Mouse (Mus musculus): ENCODE results near the gene Jam2. TPM values are rescaled to one million over a fixed set of nuclear protein-coding genes. Genes with fewer than 3 reads are reported as not detected.

The Jam2 gene
- total RNA-seq (2014; rRNA removed), result 31.2 and 34.8 TPM in 2 replicates
- 28.7 and 33.2 TPM in 2 replicates for polyA plus RNA-seq (2015; fragmentation: Nextera tagmentation; extraction: Ambion mirVana)

DNA sequence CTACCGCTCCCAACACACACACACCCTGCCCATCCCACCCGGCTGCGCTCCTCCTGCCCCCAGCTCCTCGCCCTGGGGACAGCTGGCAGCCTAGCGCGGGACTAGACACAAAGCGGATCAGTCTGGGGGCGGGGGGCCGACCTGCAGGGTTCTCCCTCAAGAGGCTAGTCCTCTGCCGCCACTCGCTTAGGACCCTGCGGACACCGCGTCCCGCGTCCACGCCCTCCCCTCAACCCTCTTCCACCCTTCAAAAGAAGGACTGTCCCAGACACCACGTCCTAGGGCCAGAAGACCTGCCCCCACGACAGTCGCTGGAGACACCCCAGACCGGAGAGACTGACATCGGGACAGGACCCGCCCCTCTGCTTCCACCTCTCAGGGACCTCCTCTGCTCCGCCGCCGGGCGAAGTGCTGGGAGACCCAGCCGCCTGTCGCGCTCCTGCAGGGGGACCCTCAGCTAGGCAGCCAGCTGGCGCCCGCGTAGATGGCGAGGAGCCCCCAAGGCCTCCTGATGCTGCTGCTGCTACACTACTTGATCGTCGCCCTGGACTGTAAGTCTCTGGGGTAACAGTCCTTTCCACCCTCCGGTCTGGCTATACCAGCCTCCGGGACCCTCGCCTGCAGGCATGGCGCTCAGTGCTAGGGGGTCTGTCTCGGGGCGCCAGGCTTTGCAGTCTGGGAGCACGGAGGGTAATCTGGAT lies at the start of gene Jam2:
Gene Jam2, plus strand, starts transcription at position 121 of the 701 bp plus-strand sequence.
- Histone ChIP-seq H3K4me3 (ENCODE audit: low read length) (peak within 1 kb of the TSS; percentile 66), H3K4me2 (ENCODE audit: low read depth, low read length) (peak within 1 kb of the TSS; percentile 94), H3K36me3 (ENCODE audit: insufficient read depth, low read length) (no peaks in the 10 kb centered on the region), H3K27me3 (ENCODE audit: insufficient read depth, low read length) (no peaks in the 10 kb centered on the region), H3K9ac (replicated peaks; ENCODE audit: low read length) (peak within 1 kb of the TSS; percentile 67), H3K4me1 (ENCODE audit: insufficient read depth, low read length) (peaks cover 3% of the 10 kb centered on the region; the same call in 1 of the 2 replicates), H3K9me3 (ENCODE audit: low read length) (no peaks in the 10 kb centered on the region), H3K27ac (peak within 1 kb of the TSS; percentile 88)
- ATAC-seq, result peak; percentile 93
- 1% methylated on average over 43 of the region's 43 CpGs for WGBS
- DNase-seq (ENCODE audit: low spot score), result peak; percentile 75
- no peak; the same call in 1 of the 2 replicates for TF ChIP-seq CTCF (IDR thresholded peaks at IDR 0.05; ENCODE audit: low read depth)

DNA sequence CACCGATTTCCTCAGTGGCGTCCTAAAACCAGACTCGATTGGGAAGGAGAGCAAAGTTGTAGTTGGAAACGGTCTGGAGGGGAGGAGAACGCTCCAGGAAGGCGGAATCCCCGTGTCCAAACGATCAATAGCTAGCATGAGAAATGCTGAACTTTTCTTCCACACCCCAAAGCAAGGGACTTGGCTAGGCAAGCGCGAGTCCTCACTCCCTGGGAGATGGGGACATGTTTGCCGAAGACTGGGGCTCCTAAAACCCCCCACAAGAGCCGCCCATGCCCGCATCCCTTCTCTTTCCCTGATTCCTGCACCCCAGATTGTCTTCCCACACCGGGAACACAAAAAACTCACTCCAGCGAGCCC lies 39.1 kb upstream of the Jam2 start:
- Histone ChIP-seq H3K27me3 (ENCODE audit: insufficient read depth, low read length) (no peaks in the 10 kb centered on the region), H3K27ac (peak overlapping the region; percentile 71; the same call in 1 of the 2 replicates), H3K4me2 (ENCODE audit: low read depth, low read length) (peak overlapping the region; percentile 75), H3K36me3 (ENCODE audit: insufficient read depth, low read length) (peaks cover 12% of the 10 kb centered on the region; the same call in 1 of the 2 replicates), H3K9me3 (ENCODE audit: low read length) (no peaks in the 10 kb centered on the region), H3K4me3 (ENCODE audit: low read length) (peak overlapping the region; percentile 86), H3K9ac (replicated peaks; ENCODE audit: low read length) (peak overlapping the region; percentile 74), H3K4me1 (ENCODE audit: insufficient read depth, low read length) (peaks cover 4% of the 10 kb centered on the region; the same call in 1 of the 2 replicates)
- no peak for TF ChIP-seq CTCF (IDR thresholded peaks at IDR 0.05; ENCODE audit: low read depth)
- ATAC-seq (peak; percentile 64), DNase-seq (ENCODE audit: low spot score) (peak; percentile 16)
- under 1% methylated on average over 15 of the region's 15 CpGs for WGBS

DNA sequence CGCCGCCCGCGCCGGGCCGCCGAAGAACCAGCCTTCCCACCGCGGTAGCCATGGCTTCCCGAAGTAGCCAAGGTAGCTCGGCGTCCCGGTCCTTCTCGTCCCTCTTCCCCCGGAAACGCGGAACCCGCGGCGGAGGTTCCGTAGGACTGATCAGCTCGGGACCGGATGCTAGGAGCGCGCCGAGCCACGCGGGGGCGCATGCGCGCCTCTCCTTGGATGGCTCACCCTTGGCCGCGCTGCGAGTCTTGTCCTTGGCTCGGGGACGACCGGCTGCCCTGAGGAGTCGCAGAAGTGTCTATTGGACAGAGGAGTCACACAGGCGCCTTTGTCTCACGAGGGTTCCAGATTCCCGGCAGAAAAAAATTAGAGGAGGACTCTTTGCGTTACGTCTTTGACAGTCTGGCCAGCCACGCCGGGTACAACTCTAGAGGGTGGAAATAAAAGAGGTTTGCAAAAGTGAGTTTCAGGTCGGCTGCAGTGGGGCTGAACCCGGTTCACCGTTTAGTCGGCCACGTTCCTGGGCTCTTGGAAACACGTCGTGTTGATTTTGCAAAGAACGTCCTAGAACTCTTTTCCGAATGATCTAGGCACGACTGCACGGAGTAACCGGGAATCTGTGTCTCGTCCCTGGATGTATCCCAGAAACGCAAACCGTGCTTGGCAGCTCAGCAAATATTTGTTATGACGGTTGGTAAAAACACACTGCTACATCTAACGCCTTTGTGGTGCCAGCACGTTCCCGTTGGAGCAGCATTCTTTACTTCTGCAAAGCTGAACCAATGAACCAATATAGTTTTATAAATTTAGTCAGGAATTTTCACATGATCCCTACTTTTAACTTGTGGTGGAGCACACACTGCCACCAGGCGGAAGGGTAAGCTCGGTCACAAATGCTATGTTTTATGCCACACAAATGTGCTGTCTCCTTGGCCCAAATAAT lies 38.5 kb upstream of the Jam2 start, which contains the start of gene Mrpl39:
Gene Mrpl39, minus strand, starts transcription at position 577 of the 940 bp plus-strand sequence.
- under 1% methylated on average over 66 of the region's 66 CpGs for WGBS
- peak within 1 kb of the TSS; percentile 71 for H3K27ac ChIP-seq
- peak within 1 kb of the TSS; percentile 75 for H3K4me2 ChIP-seq (ENCODE audit: low read depth, low read length)
- peaks cover 4% of the 10 kb centered on the region; the same call in 1 of the 2 replicates for H3K4me1 ChIP-seq (ENCODE audit: insufficient read depth, low read length)
- ATAC-seq, result peak; percentile 99
- peak within 1 kb of the TSS; percentile 86 for H3K4me3 ChIP-seq (ENCODE audit: low read length)
- peaks cover 12% of the 10 kb centered on the region; the same call in 1 of the 2 replicates for H3K36me3 ChIP-seq (ENCODE audit: insufficient read depth, low read length)
- H3K27me3 ChIP-seq (ENCODE audit: insufficient read depth, low read length), result no peaks in the 10 kb centered on the region
- TF ChIP-seq CTCF (IDR thresholded peaks at IDR 0.05; ENCODE audit: low read depth), result peak; percentile 89
- no peaks in the 10 kb centered on the region for H3K9me3 ChIP-seq (ENCODE audit: low read length)
- H3K9ac ChIP-seq (replicated peaks; ENCODE audit: low read length), result peak within 1 kb of the TSS; percentile 74
- peak; percentile 98 for DNase-seq (ENCODE audit: low spot score)

GRCm38 (mm10) chr16:84737358-84737757 lies 36.6 kb upstream of the Jam2 start:
- H3K27me3 ChIP-seq (ENCODE audit: insufficient read depth, low read length), result no peaks in the 10 kb centered on the region
- no peaks in the 10 kb centered on the region for H3K36me3 ChIP-seq (ENCODE audit: insufficient read depth, low read length)
- no peak overlapping the region for H3K27ac ChIP-seq
- ATAC-seq (no peak), DNase-seq (ENCODE audit: low spot score) (no peak)
- 78% methylated on average over 3 of the region's 3 CpGs for WGBS
- no peak overlapping the region for H3K9ac ChIP-seq (replicated peaks; ENCODE audit: low read length)
- peak; percentile 26; the same call in 1 of the 2 replicates for TF ChIP-seq CTCF (IDR thresholded peaks at IDR 0.05; ENCODE audit: low read depth)
- no peak overlapping the region for H3K4me3 ChIP-seq (ENCODE audit: low read length)
- no peaks in the 10 kb centered on the region for H3K9me3 ChIP-seq (ENCODE audit: low read length)
- H3K4me2 ChIP-seq (ENCODE audit: low read depth, low read length), result no peak overlapping the region
- peaks cover 4% of the 10 kb centered on the region; the same call in 1 of the 2 replicates for H3K4me1 ChIP-seq (ENCODE audit: insufficient read depth, low read length)

DNA sequence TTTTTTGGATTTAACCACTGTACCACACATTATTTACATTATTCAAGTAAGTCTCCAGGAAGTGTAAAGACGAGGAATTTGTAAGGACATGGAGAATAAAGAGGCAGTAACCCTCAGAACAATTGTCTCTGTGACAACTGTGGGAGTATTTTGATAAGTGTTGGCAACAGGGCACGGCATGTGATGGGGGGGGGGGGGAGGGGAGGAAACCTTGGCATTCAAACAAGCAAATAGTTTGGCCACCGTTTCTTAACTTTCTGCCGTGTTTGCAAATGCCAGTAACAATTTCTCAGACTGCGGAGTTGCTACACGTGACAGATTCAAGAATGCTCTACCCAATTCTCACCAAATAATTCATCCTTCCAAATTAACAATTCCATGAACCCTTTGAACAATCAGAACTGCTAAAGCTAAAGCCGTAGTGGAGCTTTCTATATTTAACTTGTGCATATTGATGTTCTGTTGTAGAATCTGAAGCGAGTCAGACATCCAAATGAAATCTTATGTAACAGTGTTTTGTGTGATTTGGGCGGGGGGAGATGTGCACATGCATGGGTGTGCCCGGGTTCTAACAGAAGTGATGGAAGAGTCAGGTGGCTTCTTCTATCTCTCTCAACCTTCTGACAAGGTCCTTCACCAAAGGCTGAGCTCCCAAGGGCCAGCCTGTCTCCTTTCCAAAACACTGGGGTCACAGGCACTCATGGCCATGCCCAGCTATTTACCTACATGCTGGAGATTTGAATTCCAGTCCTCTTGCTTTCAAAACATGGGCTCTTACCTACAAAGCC lies 29.0 kb upstream of the Jam2 start:
- DNase-seq (ENCODE audit: low spot score) (peak; percentile 11), ATAC-seq (peak; percentile 64)
- no peak overlapping the region for H3K27ac ChIP-seq
- H3K4me2 ChIP-seq (ENCODE audit: low read depth, low read length), result no peak overlapping the region
- no peaks in the 10 kb centered on the region for H3K4me1 ChIP-seq (ENCODE audit: insufficient read depth, low read length)
- H3K4me3 ChIP-seq (ENCODE audit: low read length), result no peak overlapping the region
- no peaks in the 10 kb centered on the region for H3K9me3 ChIP-seq (ENCODE audit: low read length)
- no peaks in the 10 kb centered on the region for H3K27me3 ChIP-seq (ENCODE audit: insufficient read depth, low read length)
- no peak overlapping the region for H3K9ac ChIP-seq (replicated peaks; ENCODE audit: low read length)
- 38% methylated on average over 10 of the region's 10 CpGs for WGBS
- no peaks in the 10 kb centered on the region for H3K36me3 ChIP-seq (ENCODE audit: insufficient read depth, low read length)
- TF ChIP-seq CTCF (IDR thresholded peaks at IDR 0.05; ENCODE audit: low read depth), result no peak

Measured in hindbrain, postnatal 0 days (tissue).